Mouse (Mus musculus) layer of hippocampus, adult 18-20 months (tissue): ENCODE measurements around the gene Tnfrsf23. TPM values are rescaled to one million over a fixed set of nuclear protein-coding genes. Genes with fewer than 3 reads are reported as not detected.

Experiments
- total RNA-seq, 2 experiments: library from RNA; stranded (reverse); gene quantifications; 2 replicates each; pipeline ENCODE4 v1.2.3; 2021

The Tnfrsf23 gene
- total RNA-seq, 2 experiments from 2014 or later = 0.71 to 0.92 TPM

Other genes starting within 250 kb of the Tnfrsf23 start
- 1 to 10 TPM; 4.6 to 7.4 TPM for gene Cdkn1c, start 224.8 kb downstream of the Tnfrsf23 start, total RNA-seq
- under 1 TPM; 0.23 to 0.67 TPM for gene Slc22a18, start 212.1 kb downstream of the Tnfrsf23 start, total RNA-seq
- not detected for gene Phlda2, start 182.7 kb downstream of the Tnfrsf23 start, total RNA-seq
- 100 to 1,000 TPM; 123 to 136 TPM for gene Nap1l4, start 136.8 kb downstream of the Tnfrsf23 start, total RNA-seq
- gene Cars, start 85.8 kb downstream of the Tnfrsf23 start, total RNA-seq = 10 to 100 TPM; 38.4 to 53.4 TPM
- under 1 TPM in 1 of 2 experiments, not detected in 1; 0.13 TPM for gene Tnfrsf26, start 57.1 kb downstream of the Tnfrsf23 start, total RNA-seq
- gene Tnfrsf22, start 36.2 kb downstream of the Tnfrsf23 start, total RNA-seq = 1 to 10 TPM; 1.4 to 2.4 TPM
- gene Osbpl5, start 71.1 kb upstream of the Tnfrsf23 start, total RNA-seq = 10 to 100 TPM; 19.3 to 22.1 TPM
- not detected for gene Mrgprg, start 81.1 kb upstream of the Tnfrsf23 start, total RNA-seq
- gene Mrgpre, start 98.6 kb upstream of the Tnfrsf23 start, total RNA-seq = 1 to 10 TPM; 5.4 to 6.9 TPM
- gene Nadsyn1, start 137.0 kb upstream of the Tnfrsf23 start, total RNA-seq = 1 to 10 TPM; 6.4 to 6.8 TPM
- gene Dhcr7, start 137.3 kb upstream of the Tnfrsf23 start, total RNA-seq = 10 to 100 TPM; 34.3 to 36.9 TPM
- gene Gm498, start 181.0 kb upstream of the Tnfrsf23 start, total RNA-seq = not detected